Mouse (Mus musculus) kidney, adult 2 months (tissue): Measurements from ENCODE around the gene Gm10309.

Source experiments
- CTCF ChIP-seq: fragments of 200-500 bp; conservative IDR thresholded peaks from 2 replicates; pipeline ENCODE4 v1.5.1; 2011; ENCODE audit warnings: low read depth, mild to moderate bottlenecking, control low read depth, low read length, moderate library complexity, mixed read lengths; ENCODE audit not compliant: insufficient read depth, insufficient read length
- POLR2A ChIP-seq: fragments of 200-500 bp; IDR thresholded peaks from one replicate; pipeline ENCODE4 v1.6.1; 2011; ENCODE audit warnings: low read depth, low read length, control low read depth

DNA sequence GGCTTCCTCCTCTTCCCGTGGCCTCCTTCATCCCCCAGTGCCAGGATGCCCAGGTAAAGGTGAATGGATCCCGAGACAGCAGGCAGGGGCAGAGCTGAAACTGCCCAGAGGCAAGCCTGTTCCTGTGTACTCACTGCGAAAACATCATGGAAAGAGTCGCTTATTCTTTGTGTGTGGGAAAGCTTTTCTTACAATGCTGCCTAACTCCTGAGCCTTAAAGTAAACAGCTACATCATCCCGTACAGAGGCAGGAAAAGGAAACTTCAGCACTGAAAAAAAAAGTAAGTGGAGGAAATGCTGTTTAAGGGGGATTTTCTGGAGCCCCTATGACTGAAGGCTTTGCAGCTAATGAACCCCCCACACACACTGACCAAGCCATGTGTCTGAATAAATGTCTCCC lies 1.8 kb upstream of the Gm10309 start:
- TF ChIP-seq POLR2A = no peak
- no peak for TF ChIP-seq CTCF
